Mouse (Mus musculus): ENCODE results near the gene Tanc2. TPM values are rescaled to one million over a fixed set of nuclear protein-coding genes. Genes with fewer than 3 reads are reported as not detected.
A peak's percentile ranks its signal among the peaks of the same experiment; 100 is the strongest.

Tanc2 gene
- polyA plus RNA-seq, 1 experiment from 2014 or later, result 10.3 TPM

DNA sequence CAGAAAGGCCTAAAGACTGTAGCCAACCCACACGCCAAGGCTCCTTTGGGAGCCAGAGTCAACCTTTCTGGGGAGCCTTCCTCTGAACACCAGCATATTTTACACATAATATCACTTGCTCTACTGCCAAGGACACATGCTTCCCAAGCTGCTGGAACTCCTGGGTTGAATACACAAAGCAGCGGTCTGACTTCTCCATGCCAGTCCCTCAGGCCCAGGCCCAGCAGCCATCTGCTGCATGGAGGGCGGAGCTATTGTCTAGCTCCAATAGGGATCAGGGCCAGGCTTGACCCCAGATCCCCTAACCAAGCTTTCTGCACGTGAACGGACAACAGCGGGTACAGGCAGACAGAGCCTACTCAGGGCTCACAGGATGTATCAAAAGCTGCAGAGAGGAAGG, 345.0 kb downstream of the Tanc2 start:
- H3K36me3 ChIP-seq, result no peaks in the 10 kb centered on the region
- peaks cover 8% of the 10 kb centered on the region; the same call in 1 of the 2 replicates for H3K4me1 ChIP-seq
- no peaks in the 10 kb centered on the region for H3K27me3 ChIP-seq
- H3K4me3 ChIP-seq, result no peak overlapping the region
- 56% methylated on average over 6 of the region's 6 CpGs for WGBS
- H3K27ac ChIP-seq, result no peak overlapping the region
- no peaks in the 10 kb centered on the region for H3K9me3 ChIP-seq
- H3K4me2 ChIP-seq (replicated peaks), result no peak overlapping the region
- H3K9ac ChIP-seq, result 0 out of 2 replicates have a peak overlapping the region, but pooled peaks have one; percentile 13
- no peak for ATAC-seq (ENCODE audit: low FRiP score, low read depth)

- no peak for ATAC-seq (ENCODE audit: low FRiP score, low read depth)
- WGBS, result 86% methylated on average over 8 of the region's 8 CpGs
- H3K4me1 ChIP-seq, result peaks cover 8% of the 10 kb centered on the region; the same call in 1 of the 2 replicates
Measured at GRCm38 (mm10) chr11:105935496-105935895, 345.7 kb downstream of the Tanc2 start.

GRCm38 (mm10) chr11:105936200-105936599, 346.4 kb downstream of the Tanc2 start:
- H3K9me3 ChIP-seq, result no peaks in the 10 kb centered on the region
- 0 out of 2 replicates have a peak overlapping the region, but pooled peaks have one; percentile 2 for H3K9ac ChIP-seq
- no peak overlapping the region for H3K27ac ChIP-seq
- 86% methylated on average over 6 of the region's 6 CpGs for WGBS
- no peaks in the 10 kb centered on the region for H3K27me3 ChIP-seq
- H3K36me3 ChIP-seq, result no peaks in the 10 kb centered on the region
- H3K4me1 ChIP-seq, result peaks cover 8% of the 10 kb centered on the region; the same call in 1 of the 2 replicates
- ATAC-seq (ENCODE audit: low FRiP score, low read depth), result no peak
- H3K4me2 ChIP-seq (replicated peaks), result no peak overlapping the region
- H3K4me3 ChIP-seq, result no peak overlapping the region

More at GRCm38 (mm10) chr11:105935496-105935895, 345.7 kb downstream of the Tanc2 start:
- no peak overlapping the region for H3K4me2 ChIP-seq (replicated peaks)
- H3K9ac ChIP-seq, result no peak overlapping the region
- no peaks in the 10 kb centered on the region for H3K27me3 ChIP-seq
- no peaks in the 10 kb centered on the region for H3K9me3 ChIP-seq
- no peaks in the 10 kb centered on the region for H3K36me3 ChIP-seq
- no peak overlapping the region for H3K4me3 ChIP-seq
- no peak overlapping the region for H3K27ac ChIP-seq

- Histone ChIP-seq H3K4me1 (peaks cover 9% of the 10 kb centered on the region), H3K27me3 (no peaks in the 10 kb centered on the region; the same call in 1 of the 2 replicates), H3K9me3 (no peaks in the 10 kb centered on the region), H3K27ac (no peak overlapping the region), H3K36me3 (no peaks in the 10 kb centered on the region), H3K9ac (no peak overlapping the region), H3K4me3 (no peak overlapping the region), H3K4me2 (replicated peaks) (no peak overlapping the region)
- 92% methylated on average over 3 of the region's 3 CpGs for WGBS
- no peak for ATAC-seq (ENCODE audit: low FRiP score, low read depth)
Measured at GRCm38 (mm10) chr11:105936974-105937373, 347.2 kb downstream of the Tanc2 start.

- no peaks in the 10 kb centered on the region for H3K36me3 ChIP-seq
- no peak overlapping the region for H3K4me2 ChIP-seq (replicated peaks)
- ATAC-seq (ENCODE audit: low FRiP score, low read depth), result no peak
- H3K4me1 ChIP-seq, result peaks cover 24% of the 10 kb centered on the region
- H3K9me3 ChIP-seq, result no peaks in the 10 kb centered on the region
- peaks cover 8% of the 10 kb centered on the region for H3K27me3 ChIP-seq
- WGBS, result 77% methylated on average over 9 of the region's 9 CpGs
- H3K4me3 ChIP-seq, result no peak overlapping the region
- H3K9ac ChIP-seq, result no peak overlapping the region
- no peak overlapping the region for H3K27ac ChIP-seq
Measured at GRCm38 (mm10) chr11:105938771-105939170, 349.0 kb downstream of the Tanc2 start.

GRCm38 (mm10) chr11:105941973-105942372, 352.2 kb downstream of the Tanc2 start:
- Histone ChIP-seq H3K4me2 (replicated peaks) (no peak overlapping the region), H3K27ac (no peak overlapping the region), H3K36me3 (no peaks in the 10 kb centered on the region), H3K27me3 (peaks cover 18% of the 10 kb centered on the region), H3K9me3 (no peaks in the 10 kb centered on the region), H3K9ac (peak overlapping the region; percentile 1; the same call in 1 of the 2 replicates), H3K4me3 (no peak overlapping the region), H3K4me1 (peaks cover 26% of the 10 kb centered on the region)
- WGBS, result 49% methylated on average over 8 of the region's 8 CpGs
- no peak for ATAC-seq (ENCODE audit: low FRiP score, low read depth)

GRCm38 (mm10) chr11:105943133-105944102, 353.6 kb downstream of the Tanc2 start:
- peaks cover 26% of the 10 kb centered on the region for H3K4me1 ChIP-seq
- H3K4me3 ChIP-seq, result peak overlapping the region; percentile 66
- 6% methylated on average over 47 of the region's 47 CpGs for WGBS
- H3K9ac ChIP-seq, result peak overlapping the region; percentile 66
- H3K9me3 ChIP-seq, result no peaks in the 10 kb centered on the region
- H3K36me3 ChIP-seq, result no peaks in the 10 kb centered on the region
- no peak overlapping the region for H3K27ac ChIP-seq
- peaks cover 18% of the 10 kb centered on the region for H3K27me3 ChIP-seq
- peak overlapping the region; percentile 98 for H3K4me2 ChIP-seq (replicated peaks)
- ATAC-seq (ENCODE audit: low FRiP score, low read depth), result peak; percentile 12; the same call in 1 of the 2 replicates

DNA sequence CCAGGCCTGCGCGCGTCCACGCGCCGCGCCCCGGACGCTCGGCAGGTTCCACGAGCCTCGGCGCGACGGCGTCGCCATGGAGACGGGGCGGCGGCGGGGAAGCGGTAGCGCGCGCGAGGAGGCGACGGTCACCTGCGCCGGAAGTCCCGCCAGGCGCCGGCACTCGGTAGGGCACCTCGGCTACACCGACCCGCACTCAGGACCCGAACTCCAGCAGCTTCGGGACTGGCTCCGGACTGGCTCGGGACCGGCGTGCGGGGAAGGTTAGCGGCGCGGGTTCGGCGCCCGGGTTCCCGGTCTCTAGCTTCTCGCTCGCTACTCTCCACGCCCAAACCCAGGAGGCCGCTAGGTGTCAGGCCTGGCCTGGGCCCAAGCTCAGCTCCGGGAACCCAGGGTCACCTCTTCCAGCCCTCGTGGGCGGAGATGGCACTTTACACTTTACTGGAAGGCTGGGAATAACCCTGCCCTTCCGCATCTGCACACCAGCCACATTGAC, 354.4 kb downstream of the Tanc2 start:
- no peak overlapping the region for H3K27ac ChIP-seq
- H3K9ac ChIP-seq, result peak overlapping the region; percentile 66
- H3K9me3 ChIP-seq, result no peaks in the 10 kb centered on the region
- H3K4me1 ChIP-seq, result peaks cover 26% of the 10 kb centered on the region
- peak overlapping the region; percentile 66 for H3K4me3 ChIP-seq
- H3K27me3 ChIP-seq, result peaks cover 18% of the 10 kb centered on the region
- peak overlapping the region; percentile 98 for H3K4me2 ChIP-seq (replicated peaks)
- under 1% methylated on average over 50 of the region's 59 CpGs for WGBS
- H3K36me3 ChIP-seq, result no peaks in the 10 kb centered on the region
- ATAC-seq (ENCODE audit: low FRiP score, low read depth), result peak; percentile 75

DNA sequence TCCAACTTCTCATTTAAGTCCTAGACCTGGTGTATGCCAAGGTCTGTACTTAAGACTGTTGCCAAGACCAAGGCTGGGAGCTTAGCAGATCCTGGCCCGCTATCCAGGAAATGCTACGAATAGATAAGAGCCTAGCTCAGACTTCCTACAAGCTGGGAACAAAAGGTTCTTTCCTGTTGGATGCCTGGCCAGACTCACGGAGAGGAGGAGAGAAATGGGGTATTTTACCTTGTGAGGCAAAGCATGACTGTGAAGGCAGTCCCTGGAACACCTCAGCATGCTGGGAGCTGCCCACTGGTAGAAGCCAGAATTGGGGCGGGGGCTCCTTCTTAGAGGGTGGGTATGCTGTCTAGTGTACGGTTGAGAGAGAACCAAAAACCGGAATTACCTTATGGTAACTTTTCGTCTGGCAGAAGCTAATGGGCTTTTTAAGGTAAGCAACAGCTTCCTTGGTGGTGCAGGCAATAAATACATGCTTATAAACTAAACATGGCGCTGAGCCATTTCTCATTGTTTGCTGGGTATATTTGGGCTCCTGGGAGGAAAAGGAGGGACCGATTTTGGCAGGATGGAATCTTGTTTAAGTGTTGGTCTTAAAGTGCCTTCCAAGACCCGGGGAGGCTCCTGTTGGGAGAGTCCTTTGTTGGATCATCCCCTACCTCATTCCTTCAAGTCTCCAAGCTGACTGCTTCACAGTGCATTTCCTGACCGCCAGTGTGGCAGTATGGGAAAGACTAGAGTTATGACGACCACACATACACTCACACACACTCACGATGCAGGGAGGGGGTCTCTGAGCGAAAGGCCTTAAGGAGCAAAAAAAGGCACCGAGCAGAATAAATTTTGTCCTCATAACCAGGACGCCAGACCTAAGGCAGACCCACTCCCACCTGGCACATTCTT, 355.2 kb downstream of the Tanc2 start:
- H3K4me1 ChIP-seq, result peaks cover 26% of the 10 kb centered on the region
- WGBS, result 74% methylated on average over 16 of the region's 16 CpGs
- peak overlapping the region; percentile 98 for H3K4me2 ChIP-seq (replicated peaks)
- H3K9me3 ChIP-seq, result no peaks in the 10 kb centered on the region
- no peak for ATAC-seq (ENCODE audit: low FRiP score, low read depth)
- H3K27me3 ChIP-seq, result peaks cover 18% of the 10 kb centered on the region
- no peaks in the 10 kb centered on the region for H3K36me3 ChIP-seq
- H3K9ac ChIP-seq, result 0 out of 2 replicates have a peak overlapping the region, but pooled peaks have one; percentile 66
- H3K4me3 ChIP-seq, result peak overlapping the region; percentile 66
- no peak overlapping the region for H3K27ac ChIP-seq

DNA sequence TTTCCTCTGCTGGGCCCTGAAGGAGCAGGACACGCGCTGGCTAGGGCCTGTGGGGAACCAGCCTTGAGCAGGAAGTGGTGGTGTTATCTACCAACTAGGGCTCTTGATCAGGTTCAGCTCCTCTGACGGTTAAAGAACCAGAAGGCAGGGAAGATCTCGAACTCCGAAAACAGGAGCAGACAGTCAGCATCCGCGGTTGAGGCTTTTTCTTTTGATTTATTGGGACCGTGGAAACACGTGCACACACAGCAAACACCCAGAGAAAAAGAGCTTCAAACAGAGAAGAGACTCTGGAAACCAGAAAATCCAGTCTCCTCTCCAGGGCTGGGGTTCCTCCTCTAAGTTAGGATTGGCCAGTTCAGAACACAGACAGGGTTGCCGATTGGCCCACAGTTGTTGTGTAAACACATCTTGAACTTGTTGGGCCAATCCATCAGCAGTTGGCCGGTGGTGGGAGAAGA, 356.9 kb downstream of the Tanc2 start:
- Histone ChIP-seq H3K9me3 (no peaks in the 10 kb centered on the region), H3K27me3 (peaks cover 18% of the 10 kb centered on the region), H3K4me3 (no peak overlapping the region), H3K4me1 (peaks cover 29% of the 10 kb centered on the region), H3K4me2 (replicated peaks) (no peak overlapping the region), H3K9ac (no peak overlapping the region), H3K27ac (no peak overlapping the region), H3K36me3 (no peaks in the 10 kb centered on the region)
- ATAC-seq (ENCODE audit: low FRiP score, low read depth), result no peak
- 46% methylated on average over 11 of the region's 11 CpGs for WGBS

DNA sequence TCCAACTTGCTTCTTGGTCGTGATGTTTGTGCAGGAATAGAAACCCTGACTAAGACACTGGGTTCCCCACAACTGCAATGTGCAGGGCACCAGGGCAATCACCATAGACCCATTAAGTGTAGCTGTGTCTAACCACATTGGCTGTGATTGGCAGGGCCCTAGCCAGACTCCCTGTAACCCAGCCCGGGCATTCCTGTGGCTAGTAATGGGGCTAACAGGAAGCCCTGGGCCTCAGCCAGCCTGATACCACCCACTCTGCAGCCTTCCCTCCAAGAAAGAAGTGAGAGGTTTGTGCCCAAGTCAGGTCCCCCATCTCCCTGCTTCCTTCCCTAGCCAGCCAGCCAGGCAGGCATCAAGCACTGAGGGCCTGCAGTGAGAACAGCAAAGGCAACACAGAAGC, 358.5 kb downstream of the Tanc2 start:
- no peaks in the 10 kb centered on the region for H3K36me3 ChIP-seq
- H3K4me2 ChIP-seq (replicated peaks), result no peak overlapping the region
- H3K9me3 ChIP-seq, result no peaks in the 10 kb centered on the region
- ATAC-seq (ENCODE audit: low FRiP score, low read depth), result no peak
- H3K27ac ChIP-seq, result no peak overlapping the region
- peaks cover 27% of the 10 kb centered on the region for H3K4me1 ChIP-seq
- H3K4me3 ChIP-seq, result no peak overlapping the region
- WGBS, result 64% methylated on average over 2 of the region's 2 CpGs
- H3K27me3 ChIP-seq, result peaks cover 13% of the 10 kb centered on the region
- H3K9ac ChIP-seq, result no peak overlapping the region
